Mouse (Mus musculus) CH12.LX (cell line): ENCODE measurements around the gene Snx30. TPM values are rescaled to one million over a fixed set of nuclear protein-coding genes. Genes with fewer than 3 reads are reported as not detected.

Experiments
- DNase-seq: peaks from one replicate; pipeline ENCODE4 v3.0.0-alpha.2; 2013; ENCODE audit errors: extremely low read depth
- H3K27ac ChIP-seq: 2 replicates; pipeline ENCODE4 v1.5.1; 2012; ENCODE audit warnings: low read depth, mild to moderate bottlenecking, control low read depth, moderate library complexity; ENCODE audit not compliant: insufficient read depth
- H3K27me3 ChIP-seq: replicated peaks from 2 replicates; pipeline ENCODE3; 2012; ENCODE audit warnings: inconsistent platforms
- H3K36me3 ChIP-seq, 2 experiments: replicated peaks in 1 of 2; 2 replicates each; pipeline versions ENCODE3 to v1.6.1; 2012; ENCODE audit warnings: inconsistent platforms in 1 of 2, low read length in 1 of 2, mild to moderate bottlenecking in 1 of 2, mixed read lengths in 1 of 2, moderate library complexity in 1 of 2; ENCODE audit not compliant: control insufficient read depth in 1 of 2, insufficient read depth in 1 of 2
- H3K4me1 ChIP-seq, 2 experiments: 2 replicates each; pipeline ENCODE4 v1.6.1; 2012; ENCODE audit warnings: inconsistent platforms in 1 of 2, moderate library complexity in 1 of 2; ENCODE audit not compliant: insufficient read depth in 2 of 2, control insufficient read depth in 1 of 2
- H3K4me2 ChIP-seq: 2 replicates; pipeline ENCODE4 v1.6.1; 2012; ENCODE audit warnings: low read depth, mild to moderate bottlenecking, control low read depth; ENCODE audit not compliant: poor library complexity, insufficient read depth, severe bottlenecking
- H3K4me3 ChIP-seq, 3 experiments: fragments of 150-350 bp in 1 of 3; sonication (generic) in 1 of 3; replicated peaks in 1 of 3; 2 replicates each; pipeline versions ENCODE3 to v1.5.1; 2011 to 2012; ENCODE audit warnings: low read depth in 2 of 3, low read length in 2 of 3, mild to moderate bottlenecking in 2 of 3, moderate library complexity in 2 of 3, control low read depth in 1 of 3, improper control_type of control experiment in 1 of 3, inconsistent platforms in 1 of 3, mixed read lengths in 1 of 3; ENCODE audit not compliant: poor library complexity in 1 of 3
- H3K79me2 ChIP-seq: replicated peaks from 2 replicates; pipeline ENCODE4 v1.6.1; 2012; ENCODE audit warnings: mild to moderate bottlenecking, moderate library complexity; ENCODE audit not compliant: control insufficient read depth, poor library complexity, insufficient read depth, severe bottlenecking; ENCODE audit errors: extremely low read depth
- H3K9ac ChIP-seq: 2 replicates; pipeline ENCODE4 v1.6.1; 2012; ENCODE audit warnings: low read depth, mild to moderate bottlenecking, control low read depth, moderate library complexity; ENCODE audit not compliant: insufficient read depth
- H3K9me3 ChIP-seq: replicated peaks from 2 replicates; pipeline ENCODE3; 2012; ENCODE audit warnings: low read length, inconsistent platforms, mixed read lengths
- BHLHE40 ChIP-seq: IDR thresholded peaks from 2 replicates; pipeline ENCODE4 v1.6.1; 2011; ENCODE audit warnings: mild to moderate bottlenecking, low read depth, low read length, improper control_type of control experiment
- CHD1 ChIP-seq: IDR thresholded peaks from 2 replicates; pipeline ENCODE4 v1.6.1; 2012; ENCODE audit warnings: low read depth, low read length, improper control_type of control experiment, inconsistent platforms
- CTCF ChIP-seq, 2 experiments: IDR thresholded peaks in 1 of 2; conservative IDR thresholded peaks in 1 of 2; 2 replicates each; pipeline ENCODE4 v1.5.1; 2011 to 2012; ENCODE audit warnings: low read depth in 2 of 2, low read length in 2 of 2, improper control_type of control experiment in 1 of 2, inconsistent platforms in 1 of 2, mild to moderate bottlenecking in 1 of 2, moderate library complexity in 1 of 2
- ELF1 ChIP-seq: IDR thresholded peaks from 2 replicates; pipeline ENCODE4 v1.6.1; 2014; ENCODE audit warnings: low read depth, mild to moderate bottlenecking, inconsistent platforms, low read length, improper control_type of control experiment
- HCFC1 ChIP-seq: IDR thresholded peaks from 2 replicates; pipeline ENCODE4 v1.6.1; 2012; ENCODE audit warnings: low read depth, mild to moderate bottlenecking, inconsistent platforms, low read length, improper control_type of control experiment
- IRF4 ChIP-seq: IDR thresholded peaks from 2 replicates; pipeline ENCODE4 v1.6.1; 2014; ENCODE audit warnings: low read depth, mild to moderate bottlenecking, inconsistent platforms, low read length, improper control_type of control experiment
- JUN ChIP-seq: IDR thresholded peaks from 2 replicates; pipeline ENCODE4 v1.6.1; 2011; ENCODE audit warnings: low read depth, mild to moderate bottlenecking, low read length, improper control_type of control experiment, moderate library complexity; ENCODE audit not compliant: insufficient read depth
- JUND ChIP-seq: conservative IDR thresholded peaks from 2 replicates; pipeline ENCODE4 v1.6.1; 2011; ENCODE audit warnings: low read depth, low read length, improper control_type of control experiment
- KAT2A ChIP-seq: IDR thresholded peaks from 2 replicates; pipeline ENCODE4 v1.6.1; 2012; ENCODE audit warnings: low read length, improper control_type of control experiment, inconsistent platforms; ENCODE audit not compliant: insufficient replicate concordance
- MAX ChIP-seq: IDR thresholded peaks from 2 replicates; pipeline ENCODE4 v1.6.1; 2011; ENCODE audit warnings: low read length, improper control_type of control experiment
- MEF2A ChIP-seq: IDR thresholded peaks from 2 replicates; pipeline ENCODE4 v1.6.1; 2014; ENCODE audit warnings: low read depth, mild to moderate bottlenecking, inconsistent platforms, low read length, improper control_type of control experiment, borderline replicate concordance
- MYC ChIP-seq: IDR thresholded peaks from 2 replicates; pipeline ENCODE4 v1.6.1; 2011; ENCODE audit warnings: low read depth, mild to moderate bottlenecking, improper control_type of control experiment, low read length
- NRF1 ChIP-seq: IDR thresholded peaks from 2 replicates; pipeline ENCODE4 v1.6.1; 2014; ENCODE audit warnings: low read depth, mild to moderate bottlenecking, inconsistent platforms, low read length, improper control_type of control experiment, moderate library complexity
- PAX5 ChIP-seq: IDR thresholded peaks from 2 replicates; pipeline ENCODE4 v1.6.1; 2012; ENCODE audit warnings: low read length, inconsistent platforms, mixed read lengths
- POLR2AphosphoS2 ChIP-seq: IDR thresholded peaks from 2 replicates; pipeline ENCODE4 v1.6.1; 2011; ENCODE audit warnings: low read depth, low read length, improper control_type of control experiment
- RCOR1 ChIP-seq: conservative IDR thresholded peaks from 2 replicates; pipeline ENCODE4 v1.6.1; 2012; ENCODE audit warnings: low read depth, mild to moderate bottlenecking, inconsistent platforms, low read length, improper control_type of control experiment
- TBP ChIP-seq: conservative IDR thresholded peaks from 2 replicates; pipeline ENCODE4 v1.6.1; 2011; ENCODE audit warnings: low read depth, low read length, improper control_type of control experiment
- USF2 ChIP-seq: conservative IDR thresholded peaks from 2 replicates; pipeline ENCODE4 v1.6.1; 2011; ENCODE audit warnings: low read depth, low read length, improper control_type of control experiment
- ZC3H11A ChIP-seq: IDR thresholded peaks from 2 replicates; pipeline ENCODE4 v1.6.1; 2012; ENCODE audit warnings: low read depth, mild to moderate bottlenecking, inconsistent platforms, low read length, improper control_type of control experiment
- ZNF384 ChIP-seq: IDR thresholded peaks from 2 replicates; pipeline ENCODE4 v1.6.1; 2012; ENCODE audit warnings: low read depth, low read length, improper control_type of control experiment, inconsistent platforms
- dilution Hi-C: fragments of 300-500 bp; cut with MboI; formaldehyde crosslinking; loops from 2 replicates; pipeline ENCODE4 v1.14.3; 2020; ENCODE audit warnings: low sequenced_read_pairs; ENCODE audit not compliant: extremely low pct_unique_long_range_greater_than_20kb, extremely low pct_ligation_motif_present
- in situ Hi-C: fragments of 300-500 bp; cut with MboI; formaldehyde crosslinking; loops from 3 replicates; pipeline ENCODE4 v1.14.3; 2019; ENCODE audit warnings: low sequenced_read_pairs, low pct_ligation_motif_present, low pct_unique_long_range_greater_than_20kb, mixed read lengths
- polyA plus RNA-seq: library from polyadenylated mRNA; unstranded; fragments of >175 nt; gene quantifications from 2 replicates; pipeline ENCODE4 v1.2.1, GENCODE M21; 2012; ENCODE audit warnings: low read depth; ENCODE audit not compliant: insufficient read length
- total RNA-seq, 2 experiments: library from RNA; depleted of rRNA; stranded (reverse); fragments of 300-350 nt in 1 of 2; fragments of >200 nt in 1 of 2; gene quantifications; 2 replicates each; pipeline ENCODE4 v1.2.3; 2012 to 2014

Gene Snx30
- total and polyA plus RNA-seq, 3 experiments = 7.9 to 16.9 (median 8.4) TPM

GRCm38 (mm10) chr4:59794116-59794515 is 11.5 kb upstream of the Snx30 start:
- dilution Hi-C loops (no loop called here), in situ Hi-C loops (loop anchor here (5.0 kb wide), 1 partner anchor 138 kb away; no protein-coding TSS in a partner anchor)
- no peak for DNase-seq
- Histone ChIP-seq H3K4me3 (no peak overlapping the region), H3K27me3 (no peaks in the 10 kb centered on the region), H3K4me2 (no peak overlapping the region), H3K79me2 (no peaks in the 10 kb centered on the region), H3K4me1 (peaks cover 0 to 9% of the 10 kb centered on the region in 2 experiments; a peak in 2 of 4 replicates), H3K36me3 (no peaks in the 10 kb centered on the region), H3K9ac (no peak overlapping the region), H3K9me3 (no peaks in the 10 kb centered on the region), H3K27ac (no peak overlapping the region)
- TF ChIP-seq BHLHE40 (no peak), PAX5 (no peak), CTCF (conservative IDR thresholded peaks at IDR 0.05 in 1 of 2, IDR thresholded peaks at IDR 0.05 in 1 of 2; ENCODE audit: low read depth in 2 of 2, low read length in 2 of 2) (peak in 1 of 2 experiments; percentile 27; a peak in 1 of 4 replicates)

DNA sequence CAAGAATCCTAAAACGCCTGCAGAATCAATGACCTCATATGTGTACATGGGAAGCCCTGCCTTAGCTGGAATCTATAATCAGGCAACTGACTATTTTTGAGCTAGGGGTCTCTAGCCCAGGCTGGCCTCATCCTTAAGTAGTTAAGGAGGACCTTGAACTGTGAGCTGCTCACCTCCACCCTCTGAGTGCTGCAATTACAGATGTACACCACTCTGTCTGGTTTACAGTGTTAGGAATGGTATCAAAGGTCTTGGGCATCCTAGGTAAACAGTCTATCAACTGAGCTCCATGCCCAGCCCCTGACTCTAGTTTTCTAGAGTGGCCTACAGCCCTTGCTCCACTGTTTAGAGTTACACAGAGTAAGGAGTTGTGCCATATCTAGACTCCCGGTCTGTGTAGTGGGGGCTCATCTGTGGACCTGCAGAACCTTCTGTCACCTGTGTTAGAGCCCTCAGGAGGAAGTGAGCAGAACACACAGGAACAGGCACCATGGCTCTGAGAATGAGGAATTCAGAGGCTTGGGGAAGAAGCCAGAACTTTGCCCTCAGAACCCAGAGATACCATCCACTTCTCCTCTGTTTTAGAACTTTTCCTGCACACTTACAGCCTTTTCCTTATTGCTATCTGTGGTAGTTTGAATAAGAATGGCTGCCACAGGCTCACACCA is 9.7 kb upstream of the Snx30 start:
- H3K27me3 ChIP-seq = no peaks in the 10 kb centered on the region
- no peak overlapping the region for H3K4me2 ChIP-seq
- H3K36me3 ChIP-seq = no peaks in the 10 kb centered on the region
- H3K9ac ChIP-seq = no peak overlapping the region
- no peak overlapping the region for H3K4me3 ChIP-seq
- no peak for TF ChIP-seq JUN
- TF ChIP-seq TBP = no peak
- TF ChIP-seq RCOR1 = no peak
- no peak for TF ChIP-seq NRF1
- TF ChIP-seq MAX = no peak
- no peak for TF ChIP-seq ZNF384
- TF ChIP-seq ZC3H11A = no peak
- no peak for TF ChIP-seq ELF1
- no peak for TF ChIP-seq IRF4
- no peak for TF ChIP-seq JUND
- no peak for TF ChIP-seq USF2
- TF ChIP-seq CHD1 = no peak
- no peak for TF ChIP-seq BHLHE40
- TF ChIP-seq MEF2A = no peak
- no peak for TF ChIP-seq POLR2AphosphoS2
- TF ChIP-seq PAX5 = no peak
- TF ChIP-seq MYC = no peak
- TF ChIP-seq KAT2A = no peak
- no peak for TF ChIP-seq HCFC1
- H3K79me2 ChIP-seq = no peaks in the 10 kb centered on the region
- dilution Hi-C loops (no loop called here), in situ Hi-C loops (no loop called here)
- no peak overlapping the region for H3K27ac ChIP-seq
- no peaks in the 10 kb centered on the region for H3K9me3 ChIP-seq
- no peak for DNase-seq
- peaks cover 0 to 9% of the 10 kb centered on the region in 2 experiments; a peak in 2 of 4 replicates for H3K4me1 ChIP-seq
